Mouse (Mus musculus) spleen, adult 2 months (tissue): ENCODE measurements at regions not wholly inside any gene's neighbourhood (a gene's known extent, or its start where the extent isn't known, plus 50 kb on each side); places are given as distances from the start of the nearest gene placed in this dataset.

Experiments
- CTCF ChIP-seq: fragments of 200-500 bp; IDR thresholded peaks from 2 replicates; pipeline ENCODE4 v1.5.1; 2011; ENCODE audit warnings: mild to moderate bottlenecking, inconsistent platforms; ENCODE audit not compliant: insufficient read depth, insufficient read length, insufficient replicate concordance; ENCODE audit errors: extremely low read depth
- POLR2A ChIP-seq: fragments of 200-500 bp; IDR thresholded peaks from 2 replicates; pipeline ENCODE4 v1.6.1; 2011; ENCODE audit warnings: low read depth, low read length, inconsistent platforms

DNA sequence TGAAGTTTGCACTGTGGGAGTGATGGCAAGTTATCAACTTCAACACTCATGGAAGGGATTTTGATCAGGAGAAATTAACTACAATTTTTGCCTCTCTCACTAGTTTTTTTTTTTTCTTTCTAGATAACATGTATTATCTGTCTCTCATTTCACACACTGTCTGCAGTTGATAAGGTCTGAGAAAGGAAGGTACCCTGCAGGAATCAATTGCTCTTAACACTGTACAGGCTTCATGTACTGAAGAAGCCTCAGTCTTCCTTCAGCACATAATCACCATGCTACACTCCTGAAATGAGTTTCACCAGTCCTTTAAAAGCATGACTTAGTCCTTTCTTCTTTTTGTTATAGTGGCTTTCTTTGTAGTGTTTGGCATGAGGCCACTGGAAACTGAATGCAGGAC, 108.5 kb upstream of the Gm10295 start:
- TF ChIP-seq POLR2A (no peak), CTCF (no peak)
